Mouse (Mus musculus): ENCODE data around the gene Lipt2.

GRCm38 (mm10) chr7:100201191-100201590, 42.1 kb downstream of the Lipt2 start:
- TF ChIP-seq POLR2A (IDR thresholded peaks at IDR 0.05; ENCODE audit: extremely low read depth, insufficient read depth, low read length) = no peak
- TF ChIP-seq CTCF (IDR thresholded peaks at IDR 0.05; ENCODE audit: low read depth, low read length) = no peak
